Mouse (Mus musculus) intestine, embryonic 16.5 days (tissue): Measurements from ENCODE around the gene Akap11. TPM values are rescaled to one million over a fixed set of nuclear protein-coding genes. Genes with fewer than 3 reads are reported as not detected.
"Not testable (repeated sequence)": the region's sequence is repeated elsewhere in the genome, so short reads cannot be mapped to it uniquely, and the experiment has no call there.

ENCODE experiments used
- ATAC-seq: fragments of 200-750 bp; cut with Nextera tagmentation; 2 replicates; pipeline ENCODE4 v1.8.0; 2017; ENCODE audit warnings: moderate TSS enrichment, moderate library complexity
- H3K27ac ChIP-seq: fragments of 300-500 bp; sonication (generic); 2 replicates; pipeline ENCODE4 v1.5.1; 2014; ENCODE audit warnings: mild to moderate bottlenecking, low read length
- H3K27me3 ChIP-seq: fragments of 300-500 bp; sonication (generic); replicated peaks from 2 replicates; pipeline ENCODE4 v1.6.1; 2014; ENCODE audit warnings: low read length, control low read depth, mixed read lengths; ENCODE audit not compliant: control insufficient read depth, insufficient read depth
- H3K36me3 ChIP-seq: fragments of 300-500 bp; sonication (generic); 2 replicates; pipeline ENCODE4 v1.6.1; 2014; ENCODE audit warnings: low read length, control low read depth; ENCODE audit not compliant: control insufficient read depth, insufficient read depth
- H3K4me1 ChIP-seq: fragments of 300-500 bp; sonication (generic); 2 replicates; pipeline ENCODE4 v1.6.1; 2014; ENCODE audit warnings: low read length, control low read depth, mixed read lengths; ENCODE audit not compliant: control insufficient read depth, insufficient read depth
- H3K4me2 ChIP-seq: fragments of 300-500 bp; sonication (generic); 2 replicates; pipeline ENCODE4 v1.6.1; 2014; ENCODE audit warnings: low read depth, low read length, control low read depth
- H3K4me3 ChIP-seq: fragments of 300-500 bp; sonication (generic); 2 replicates; pipeline ENCODE4 v1.5.1; 2014; ENCODE audit warnings: mild to moderate bottlenecking, low read length
- H3K9ac ChIP-seq: fragments of 300-500 bp; sonication (generic); 2 replicates; pipeline ENCODE4 v1.6.1; 2014; ENCODE audit warnings: low read depth, low read length
- H3K9me3 ChIP-seq: fragments of 300-500 bp; sonication (generic); 2 replicates; pipeline ENCODE4 v1.6.1; 2016; ENCODE audit warnings: low read length, control low read depth; ENCODE audit not compliant: control insufficient read depth
- WGBS: fragments of 180-500 bp; shearing (Covaris S2); extraction: QIAGEN DNeasy Blood & Tissue Kit; methylation state at CpG from one replicate; pipeline ENCODE4 v1.1.7; 2014; 5-methylcytosine and 5-hydroxymethylcytosine counted together
- polyA plus RNA-seq: library from polyadenylated mRNA; unstranded; fragments of >200 nt; fragmentation: Nextera tagmentation; extraction: Ambion mirVana; gene quantifications from 2 replicates; pipeline ENCODE4 v1.2.1, GENCODE M21; 2015

The Akap11 gene
- polyA plus RNA-seq, 1 experiment from 2014 or later = 12.1 TPM

DNA sequence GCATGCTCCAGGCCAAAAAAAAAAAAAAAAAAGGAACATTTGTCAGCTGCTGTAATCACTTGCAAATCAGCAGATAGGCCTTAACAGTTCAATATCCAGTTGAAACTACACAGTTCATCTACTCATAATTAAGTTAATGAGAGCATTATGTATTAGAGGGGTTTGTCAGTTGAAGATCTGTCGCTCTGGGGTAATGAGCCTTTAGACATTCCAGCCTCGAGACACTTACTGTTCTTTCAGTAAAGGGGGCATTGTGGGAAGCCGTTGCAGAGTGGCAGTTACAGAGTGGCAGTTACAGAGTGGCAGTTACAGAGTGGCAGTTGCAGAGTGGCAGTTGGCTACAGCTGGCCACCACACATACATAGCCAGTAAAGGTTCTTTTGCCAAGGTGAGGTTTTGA, 18.2 kb upstream of the Akap11 start:
- not testable (repeated sequence) for ATAC-seq, H3K4me3 ChIP-seq, H3K9me3 ChIP-seq, H3K4me2 ChIP-seq, H3K9ac ChIP-seq, H3K36me3 ChIP-seq, H3K27ac ChIP-seq, H3K4me1 ChIP-seq, H3K27me3 ChIP-seq
- 83% methylated on average over 3 of the region's 3 CpGs for WGBS

- Histone ChIP-seq H3K9ac (no peak overlapping the region), H3K27ac (no peak overlapping the region), H3K4me3 (no peak overlapping the region), H3K36me3 (no peaks in the 10 kb centered on the region), H3K9me3 (no peaks in the 10 kb centered on the region), H3K27me3 (no peaks in the 10 kb centered on the region), H3K4me2 (no peak overlapping the region), H3K4me1 (no peaks in the 10 kb centered on the region)
- 90% methylated on average over 6 of the region's 6 CpGs for WGBS
- no peak for ATAC-seq
These were observed 17.1 kb upstream of the Akap11 start for GRCm38 (mm10) chr14:78553661-78554060.

- no peak overlapping the region for H3K9ac ChIP-seq
- H3K4me1 ChIP-seq = no peaks in the 10 kb centered on the region
- H3K9me3 ChIP-seq = no peaks in the 10 kb centered on the region
- 0 out of 2 replicates have a peak overlapping the region, but pooled peaks have one; percentile 27 for H3K27ac ChIP-seq
- H3K36me3 ChIP-seq = no peaks in the 10 kb centered on the region
- 59% methylated on average over 6 of the region's 6 CpGs for WGBS
- no peak; the same call in 1 of the 2 replicates for ATAC-seq
- no peak overlapping the region for H3K4me2 ChIP-seq
- H3K27me3 ChIP-seq = no peaks in the 10 kb centered on the region
- H3K4me3 ChIP-seq = no peak overlapping the region
These were observed 12.2 kb upstream of the Akap11 start for GRCm38 (mm10) chr14:78548807-78549206.

DNA sequence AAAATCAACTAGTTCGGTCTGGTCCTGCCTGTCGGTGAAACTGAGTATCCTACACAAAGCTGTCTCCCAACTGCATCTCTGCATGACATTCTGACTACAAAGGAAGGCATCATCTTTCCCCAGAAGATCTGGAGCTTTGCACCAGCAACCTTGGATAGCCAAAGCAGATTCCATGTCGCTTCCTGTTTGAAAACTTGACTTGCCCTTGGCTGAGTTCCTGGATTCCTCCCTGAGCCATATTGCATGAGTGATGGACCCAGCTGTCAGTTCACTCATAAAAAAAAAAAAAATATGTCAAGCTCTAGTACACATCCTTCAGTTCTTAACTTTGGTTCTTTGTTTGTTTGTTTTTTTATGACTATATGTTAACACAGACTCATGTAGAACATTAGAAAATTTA, 4.7 kb upstream of the Akap11 start:
- Histone ChIP-seq H3K36me3 (no peaks in the 10 kb centered on the region), H3K9me3 (no peaks in the 10 kb centered on the region), H3K27ac (no peak overlapping the region), H3K27me3 (no peaks in the 10 kb centered on the region), H3K4me2 (no peak overlapping the region), H3K4me3 (no peak overlapping the region), H3K9ac (no peak overlapping the region), H3K4me1 (peaks cover 3% of the 10 kb centered on the region; the same call in 1 of the 2 replicates)
- 61% methylated on average over 3 of the region's 3 CpGs for WGBS
- no peak for ATAC-seq

GRCm38 (mm10) chr14:78539821-78540220, 3.2 kb upstream of the Akap11 start:
- H3K27ac ChIP-seq = no peak overlapping the region
- 96% methylated on average over 1 of the region's 1 CpGs for WGBS
- H3K36me3 ChIP-seq = no peaks in the 10 kb centered on the region
- no peaks in the 10 kb centered on the region for H3K27me3 ChIP-seq
- no peak overlapping the region for H3K4me2 ChIP-seq
- H3K9me3 ChIP-seq = no peaks in the 10 kb centered on the region
- ATAC-seq = no peak
- no peak overlapping the region for H3K4me3 ChIP-seq
- no peak overlapping the region for H3K9ac ChIP-seq
- H3K4me1 ChIP-seq = peaks cover 9% of the 10 kb centered on the region

DNA sequence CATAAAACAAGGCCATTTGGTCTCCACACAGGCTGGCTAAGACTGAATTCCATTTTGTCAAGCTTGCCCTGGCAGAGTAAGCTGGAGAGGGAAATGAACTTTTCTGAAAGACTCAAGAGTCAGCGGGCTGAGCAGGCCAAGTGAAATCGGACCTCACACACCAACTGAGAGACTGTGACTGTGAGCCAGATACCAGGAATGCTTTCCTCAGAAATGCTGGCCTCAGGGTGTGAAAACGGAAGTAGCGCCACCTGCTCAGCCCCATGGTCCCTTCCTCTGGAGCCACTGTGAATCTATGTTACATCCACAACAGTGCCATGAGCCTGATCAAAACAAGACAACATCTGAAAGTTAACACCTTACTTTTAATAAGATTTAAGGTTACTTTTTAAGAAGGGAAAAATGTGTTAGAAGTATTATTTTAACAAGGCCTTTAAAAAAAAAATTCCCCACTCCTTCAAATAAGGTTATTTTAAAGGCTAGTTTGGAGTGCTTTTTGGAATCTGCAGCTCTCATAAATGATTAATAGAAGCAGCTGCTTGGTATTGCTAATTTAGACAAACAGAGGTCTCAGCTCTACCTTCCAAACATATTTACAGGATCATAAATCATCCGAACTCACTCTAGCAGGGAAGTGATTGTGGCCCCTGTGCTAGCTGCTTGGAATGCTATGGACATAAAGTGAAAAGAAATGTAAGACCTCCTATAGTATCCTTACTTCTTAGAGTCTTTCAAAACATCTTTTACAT, 2.1 kb upstream of the Akap11 start:
- WGBS = 38% methylated on average over 5 of the region's 5 CpGs

GRCm38 (mm10) chr14:78537551-78537950, 943 bp upstream of the Akap11 start:
- peaks cover 9% of the 10 kb centered on the region for H3K4me1 ChIP-seq
- WGBS = 47% methylated on average over 6 of the region's 6 CpGs
- no peak overlapping the region; the same call in 1 of the 2 replicates for H3K4me2 ChIP-seq
- H3K4me3 ChIP-seq = no peak overlapping the region; the same call in 1 of the 2 replicates
- no peak for ATAC-seq
- no peaks in the 10 kb centered on the region for H3K27me3 ChIP-seq
- no peaks in the 10 kb centered on the region for H3K36me3 ChIP-seq
- H3K9ac ChIP-seq = no peak overlapping the region
- no peaks in the 10 kb centered on the region for H3K9me3 ChIP-seq
- H3K27ac ChIP-seq = peak overlapping the region; percentile 4; the same call in 1 of the 2 replicates

More for the DNA sequence above, 2.1 kb upstream of the Akap11 start:
- no peaks in the 10 kb centered on the region for H3K36me3 ChIP-seq
- H3K4me3 ChIP-seq = no peak overlapping the region
- H3K9ac ChIP-seq = no peak overlapping the region
- H3K4me1 ChIP-seq = peaks cover 9% of the 10 kb centered on the region
- no peak overlapping the region for H3K4me2 ChIP-seq
- H3K27me3 ChIP-seq = no peaks in the 10 kb centered on the region
- H3K27ac ChIP-seq = peak overlapping the region; percentile 73
- no peaks in the 10 kb centered on the region for H3K9me3 ChIP-seq
- no peak for ATAC-seq

- Histone ChIP-seq H3K27ac (no peak overlapping the region), H3K9me3 (no peaks in the 10 kb centered on the region), H3K4me3 (peak overlapping the region; percentile 73), H3K4me1 (peaks cover 9% of the 10 kb centered on the region), H3K27me3 (no peaks in the 10 kb centered on the region), H3K9ac (peak overlapping the region; percentile 94), H3K4me2 (peak overlapping the region; percentile 84), H3K36me3 (no peaks in the 10 kb centered on the region)
- no peak for ATAC-seq
- WGBS = 43% methylated on average over 2 of the region's 2 CpGs
These were observed 1.2 kb downstream of the Akap11 start for GRCm38 (mm10) chr14:78535366-78535765.

- ATAC-seq = no peak
- H3K4me3 ChIP-seq = no peak overlapping the region
- H3K36me3 ChIP-seq = no peaks in the 10 kb centered on the region
- WGBS = 96% methylated on average over 5 of the region's 5 CpGs
- no peaks in the 10 kb centered on the region for H3K9me3 ChIP-seq
- H3K9ac ChIP-seq = no peak overlapping the region
- no peak overlapping the region for H3K27ac ChIP-seq
- no peak overlapping the region for H3K4me2 ChIP-seq
- H3K27me3 ChIP-seq = no peaks in the 10 kb centered on the region
- H3K4me1 ChIP-seq = peaks cover 12% of the 10 kb centered on the region
These were observed 2.0 kb downstream of the Akap11 start for GRCm38 (mm10) chr14:78534651-78535050.
